Mouse (Mus musculus): ENCODE results near the gene Kdm2a. TPM values are rescaled to one million over a fixed set of nuclear protein-coding genes. Genes with fewer than 3 reads are reported as not detected.

Kdm2a gene
- 20.3 TPM for polyA plus RNA-seq (2012; fragmentation: generic; extraction: Trizol)

- H3K27me3 ChIP-seq (ENCODE audit: control insufficient read depth, insufficient read depth, insufficient read length), result no peaks in the 10 kb centered on the region
- TF ChIP-seq TCF12 (IDR thresholded peaks at IDR 0.05; ENCODE audit: insufficient read depth, poor library complexity, severe bottlenecking) (no peak), MAX (IDR thresholded peaks at IDR 0.05; ENCODE audit: low read depth) (no peak), MYOD1 (IDR thresholded peaks at IDR 0.05; ENCODE audit: control insufficient read depth in 1 of 3, insufficient read length in 2 of 3, low read depth in 2 of 3) (no peak), MYOG (IDR thresholded peaks at IDR 0.05; ENCODE audit: control insufficient read depth in 1 of 3, insufficient read depth in 1 of 3, insufficient read length in 2 of 3, low read depth in 2 of 3) (no peak), USF1 (IDR thresholded peaks at IDR 0.05; ENCODE audit: low read depth) (no peak), CEBPB (IDR thresholded peaks at IDR 0.05; ENCODE audit: insufficient read depth, poor library complexity, severe bottlenecking) (no peak), POLR2A (IDR thresholded peaks at IDR 0.05; ENCODE audit: insufficient read length, low read depth) (no peak), E2F4 (IDR thresholded peaks at IDR 0.05; ENCODE audit: insufficient read depth) (no peak), SRF (IDR thresholded peaks at IDR 0.05; ENCODE audit: control insufficient read depth, insufficient read length, low read depth) (no peak), TCF3 (IDR thresholded peaks at IDR 0.05; ENCODE audit: insufficient read length, low read depth) (no peak), REST (IDR thresholded peaks at IDR 0.05; ENCODE audit: insufficient read depth, insufficient read length) (no peak)
- peaks cover 36% of the 10 kb centered on the region for H3K79me2 ChIP-seq (ENCODE audit: control insufficient read depth, insufficient read depth)
Measured at GRCm38 (mm10) chr19:4397798-4398629, at the start of gene Kdm2a. Gene Kdm2a, minus strand, starts transcription at chr19:4398285.

GRCm38 (mm10) chr19:4447445-4447844 is 49.4 kb upstream of the Kdm2a start:
- no peak overlapping the region for H3K4me3 ChIP-seq
- H3K27me3 ChIP-seq (ENCODE audit: control insufficient read depth, insufficient read depth, insufficient read length), result no peaks in the 10 kb centered on the region
- peaks cover 8% of the 10 kb centered on the region for H3K36me3 ChIP-seq (ENCODE audit: control insufficient read depth, insufficient read depth)
- no peak overlapping the region for H3ac ChIP-seq (ENCODE audit: control insufficient read depth, insufficient read length)
- TF ChIP-seq CEBPB (IDR thresholded peaks at IDR 0.05; ENCODE audit: insufficient read depth, poor library complexity, severe bottlenecking), result no peak
- TF ChIP-seq MAX (IDR thresholded peaks at IDR 0.05; ENCODE audit: low read depth), result no peak
- TF ChIP-seq USF1 (IDR thresholded peaks at IDR 0.05; ENCODE audit: low read depth), result no peak
- no peak for TF ChIP-seq SRF (IDR thresholded peaks at IDR 0.05; ENCODE audit: control insufficient read depth, insufficient read length, low read depth)
- no peak for TF ChIP-seq TCF3 (IDR thresholded peaks at IDR 0.05; ENCODE audit: insufficient read length, low read depth)
- TF ChIP-seq POLR2AphosphoS2 (IDR thresholded peaks at IDR 0.05; ENCODE audit: insufficient read length, low read depth), result no peak
- no peak for TF ChIP-seq MYOD1 (IDR thresholded peaks at IDR 0.05; ENCODE audit: control insufficient read depth in 1 of 3, insufficient read length in 2 of 3, low read depth in 2 of 3)
- TF ChIP-seq E2F4 (IDR thresholded peaks at IDR 0.05; ENCODE audit: insufficient read depth), result no peak
- no peak for TF ChIP-seq TCF12 (IDR thresholded peaks at IDR 0.05; ENCODE audit: insufficient read depth, poor library complexity, severe bottlenecking)
- no peak for TF ChIP-seq POLR2A (IDR thresholded peaks at IDR 0.05; ENCODE audit: insufficient read length, low read depth)
- TF ChIP-seq REST (IDR thresholded peaks at IDR 0.05; ENCODE audit: insufficient read depth, insufficient read length), result no peak
- TF ChIP-seq MYOG (IDR thresholded peaks at IDR 0.05; ENCODE audit: control insufficient read depth in 1 of 3, insufficient read depth in 1 of 3, insufficient read length in 2 of 3, low read depth in 2 of 3), result no peak
- H3K79me2 ChIP-seq (ENCODE audit: control insufficient read depth, insufficient read depth), result no peaks in the 10 kb centered on the region
- no peak overlapping the region for H3K4me2 ChIP-seq (ENCODE audit: low read depth)

More at GRCm38 (mm10) chr19:4397798-4398629, at the start of gene Kdm2a:
- peak within 1 kb of the TSS; percentile 65 for H3K4me2 ChIP-seq (ENCODE audit: low read depth)
- peaks cover under 1% of the 10 kb centered on the region for H3K36me3 ChIP-seq (ENCODE audit: control insufficient read depth, insufficient read depth)
- H3ac ChIP-seq (ENCODE audit: control insufficient read depth, insufficient read length), result peak within 1 kb of the TSS; percentile 83
- H3K4me3 ChIP-seq, result peak within 1 kb of the TSS; percentile 95

GRCm38 (mm10) chr19:4446661-4447420 is 48.8 kb upstream of the Kdm2a start:
- peaks cover 8% of the 10 kb centered on the region for H3K36me3 ChIP-seq (ENCODE audit: control insufficient read depth, insufficient read depth)
- H3K79me2 ChIP-seq (ENCODE audit: control insufficient read depth, insufficient read depth), result no peaks in the 10 kb centered on the region
- TF ChIP-seq POLR2A (IDR thresholded peaks at IDR 0.05; ENCODE audit: insufficient read length, low read depth), result no peak
- no peaks in the 10 kb centered on the region for H3K27me3 ChIP-seq (ENCODE audit: control insufficient read depth, insufficient read depth, insufficient read length)
- H3ac ChIP-seq (ENCODE audit: control insufficient read depth, insufficient read length), result no peak overlapping the region
- no peak overlapping the region for H3K4me2 ChIP-seq (ENCODE audit: low read depth)
- no peak overlapping the region for H3K4me3 ChIP-seq

- no peak overlapping the region for H3ac ChIP-seq (ENCODE audit: control insufficient read depth, insufficient read length)
- peak overlapping the region; percentile 77 for H3K4me3 ChIP-seq
- peak overlapping the region; percentile 93 for H3K4me2 ChIP-seq (ENCODE audit: low read depth)
- H3K27me3 ChIP-seq (ENCODE audit: control insufficient read depth, insufficient read depth, insufficient read length), result no peaks in the 10 kb centered on the region
- peaks cover 4% of the 10 kb centered on the region for H3K36me3 ChIP-seq (ENCODE audit: control insufficient read depth, insufficient read depth)
- TF ChIP-seq MAX (IDR thresholded peaks at IDR 0.05; ENCODE audit: low read depth), result no peak
- no peak for TF ChIP-seq TCF12 (IDR thresholded peaks at IDR 0.05; ENCODE audit: insufficient read depth, poor library complexity, severe bottlenecking)
- no peak for TF ChIP-seq E2F4 (IDR thresholded peaks at IDR 0.05; ENCODE audit: insufficient read depth)
- TF ChIP-seq POLR2A (IDR thresholded peaks at IDR 0.05; ENCODE audit: insufficient read length, low read depth), result no peak
- TF ChIP-seq MYOG (IDR thresholded peaks at IDR 0.05; ENCODE audit: control insufficient read depth in 1 of 3, insufficient read depth in 1 of 3, insufficient read length in 2 of 3, low read depth in 2 of 3), result no peak
- TF ChIP-seq SRF (IDR thresholded peaks at IDR 0.05; ENCODE audit: control insufficient read depth, insufficient read length, low read depth), result no peak
- TF ChIP-seq CEBPB (IDR thresholded peaks at IDR 0.05; ENCODE audit: insufficient read depth, poor library complexity, severe bottlenecking), result no peak
- TF ChIP-seq USF1 (IDR thresholded peaks at IDR 0.05; ENCODE audit: low read depth), result no peak
- no peak for TF ChIP-seq REST (IDR thresholded peaks at IDR 0.05; ENCODE audit: insufficient read depth, insufficient read length)
- TF ChIP-seq POLR2AphosphoS2 (IDR thresholded peaks at IDR 0.05; ENCODE audit: insufficient read length, low read depth), result no peak
- TF ChIP-seq TCF3 (IDR thresholded peaks at IDR 0.05; ENCODE audit: insufficient read length, low read depth), result no peak
- no peak for TF ChIP-seq MYOD1 (IDR thresholded peaks at IDR 0.05; ENCODE audit: control insufficient read depth in 1 of 3, insufficient read length in 2 of 3, low read depth in 2 of 3)
- H3K79me2 ChIP-seq (ENCODE audit: control insufficient read depth, insufficient read depth), result peaks cover 5% of the 10 kb centered on the region
Measured at GRCm38 (mm10) chr19:4442408-4442807, 44.3 kb upstream of the Kdm2a start.

Data from myocyte (in vitro differentiated cells).